Mouse (Mus musculus): ENCODE results near the gene Nfkb1. TPM values are rescaled to one million over a fixed set of nuclear protein-coding genes. Genes with fewer than 3 reads are reported as not detected.

Nfkb1 gene
- 10.6 and 12.3 TPM in 2 replicates for polyA plus RNA-seq (2014; fragmentation: Nextera tagmentation; extraction: Ambion mirVana)

DNA sequence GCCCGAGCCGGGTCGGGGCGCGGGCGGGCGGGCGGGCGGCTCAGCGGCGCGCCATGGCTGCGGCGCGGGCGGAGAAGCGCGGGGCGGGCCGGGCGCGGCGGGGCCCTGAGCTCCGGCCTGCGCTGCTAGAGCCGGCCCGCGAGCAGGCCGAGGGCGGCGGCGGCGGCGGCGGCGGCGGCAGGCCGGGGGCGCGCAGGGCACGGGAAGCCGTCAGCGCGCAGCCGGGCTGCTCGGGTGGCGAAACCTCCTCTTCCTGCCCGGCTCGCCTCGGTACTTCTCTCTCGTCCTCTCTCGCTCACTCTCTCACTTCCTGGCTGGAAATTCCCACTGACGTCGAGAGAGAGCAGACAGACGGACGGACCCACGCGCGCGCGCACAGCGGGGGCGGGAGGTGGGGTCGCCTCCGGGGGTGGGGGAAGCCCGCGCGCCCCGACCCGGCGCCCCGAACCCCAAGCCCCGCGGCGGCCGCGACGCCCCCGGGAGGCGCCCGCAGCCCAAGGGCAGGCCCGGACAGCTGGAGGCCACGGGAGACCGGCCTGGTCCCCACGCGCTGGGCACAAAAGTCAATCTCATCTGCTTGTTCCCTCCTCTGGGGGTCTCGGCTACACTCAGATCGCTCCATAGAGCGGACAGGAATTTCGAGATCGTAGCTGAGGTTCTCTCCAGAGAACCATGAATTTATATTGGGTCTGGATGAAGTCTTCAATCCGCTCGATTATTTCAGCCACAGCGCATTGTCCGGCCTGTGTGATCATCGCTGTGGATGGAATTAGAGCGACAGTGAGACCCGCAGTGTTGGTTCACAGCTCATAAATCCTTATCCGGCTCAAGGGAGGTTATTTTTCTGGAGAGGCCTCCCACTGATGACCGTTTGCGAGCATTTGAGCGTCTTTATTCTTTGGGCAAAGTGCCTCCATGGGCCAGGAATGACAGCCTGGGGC lies at the start of gene Nfkb1:
TSS of gene Nfkb1 (minus strand) at position 357 of the 941 bp plus-strand sequence.
- no peaks in the 10 kb centered on the region for H3K36me3 ChIP-seq (ENCODE audit: control insufficient read depth, insufficient read depth, low read length)
- peak within 1 kb of the TSS; percentile 76 for H3K4me2 ChIP-seq (replicated peaks; ENCODE audit: low read depth, low read length)
- WGBS, result under 1% methylated on average over 55 of the region's 102 CpGs
- no peaks in the 10 kb centered on the region for H3K9me3 ChIP-seq (ENCODE audit: control insufficient read depth, low read length)
- DNase-seq (ENCODE audit: low spot score) (peak; percentile 72), ATAC-seq (ENCODE audit: low FRiP score) (peak; percentile 88)
- H3K27me3 ChIP-seq (ENCODE audit: control insufficient read depth, insufficient read depth, low read length), result no peaks in the 10 kb centered on the region
- peak within 1 kb of the TSS; percentile 74 for H3K4me3 ChIP-seq (ENCODE audit: low read depth, low read length)
- peak within 1 kb of the TSS; percentile 96 for H3K9ac ChIP-seq (ENCODE audit: low read depth, low read length)
- no peaks in the 10 kb centered on the region; the same call in 1 of the 2 replicates for H3K4me1 ChIP-seq (replicated peaks; ENCODE audit: control insufficient read depth, insufficient read depth, low read length)
- H3K27ac ChIP-seq (ENCODE audit: low read depth, low read length), result peak within 1 kb of the TSS; percentile 89

- H3K9ac ChIP-seq (ENCODE audit: low read depth, low read length), result no peak overlapping the region
- no peak overlapping the region for H3K4me3 ChIP-seq (ENCODE audit: low read depth, low read length)
- no peak overlapping the region for H3K27ac ChIP-seq (ENCODE audit: low read depth, low read length)
- no peaks in the 10 kb centered on the region for H3K27me3 ChIP-seq (ENCODE audit: control insufficient read depth, insufficient read depth, low read length)
- WGBS, result 93% methylated on average over 8 of the region's 8 CpGs
- ATAC-seq (ENCODE audit: low FRiP score) (no peak), DNase-seq (ENCODE audit: low spot score) (no peak)
- H3K4me2 ChIP-seq (replicated peaks; ENCODE audit: low read depth, low read length), result no peak overlapping the region
- no peaks in the 10 kb centered on the region for H3K36me3 ChIP-seq (ENCODE audit: control insufficient read depth, insufficient read depth, low read length)
- H3K4me1 ChIP-seq (replicated peaks; ENCODE audit: control insufficient read depth, insufficient read depth, low read length), result no peaks in the 10 kb centered on the region
- H3K9me3 ChIP-seq (ENCODE audit: control insufficient read depth, low read length), result no peaks in the 10 kb centered on the region
Measured at GRCm38 (mm10) chr3:135740711-135741110, 49.4 kb upstream of the Nfkb1 start.

DNA sequence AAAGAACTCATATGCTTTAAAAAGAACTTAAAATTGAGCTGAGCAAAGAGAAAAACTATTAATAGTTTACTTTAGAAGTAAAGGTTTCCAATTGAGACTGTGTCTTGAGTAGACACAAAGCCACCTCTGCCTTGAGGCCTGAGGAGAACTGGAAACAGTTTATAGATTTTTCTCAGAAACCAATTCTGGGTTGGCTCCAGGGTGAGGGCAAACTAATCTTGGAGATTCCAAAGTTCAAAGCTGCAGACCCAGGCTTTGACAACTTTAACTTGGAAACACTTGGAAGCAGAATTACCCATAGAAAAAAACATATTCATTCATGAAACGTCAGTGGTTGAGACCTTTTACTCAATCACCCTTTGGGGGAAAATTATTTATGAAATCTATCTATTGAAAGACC lies 43.4 kb upstream of the Nfkb1 start:
- ATAC-seq (ENCODE audit: low FRiP score), result no peak
- WGBS, result 77% methylated on average over 1 of the region's 1 CpGs

GRCm38 (mm10) chr3:135732747-135733445 lies 41.5 kb upstream of the Nfkb1 start:
- Histone ChIP-seq H3K4me1 (replicated peaks; ENCODE audit: control insufficient read depth, insufficient read depth, low read length) (0 out of 2 replicates have a peak, but pooled peaks cover 3% of the 10 kb centered on the region), H3K4me2 (replicated peaks; ENCODE audit: low read depth, low read length) (no peak overlapping the region), H3K9ac (ENCODE audit: low read depth, low read length) (no peak overlapping the region), H3K27ac (ENCODE audit: low read depth, low read length) (no peak overlapping the region), H3K27me3 (ENCODE audit: control insufficient read depth, insufficient read depth, low read length) (no peaks in the 10 kb centered on the region), H3K36me3 (ENCODE audit: control insufficient read depth, insufficient read depth, low read length) (no peaks in the 10 kb centered on the region), H3K9me3 (ENCODE audit: control insufficient read depth, low read length) (no peaks in the 10 kb centered on the region), H3K4me3 (ENCODE audit: low read depth, low read length) (no peak overlapping the region)
- DNase-seq (ENCODE audit: low spot score) (no peak), ATAC-seq (ENCODE audit: low FRiP score) (no peak)
- 91% methylated on average over 10 of the region's 10 CpGs for WGBS

More for the DNA sequence above, 43.4 kb upstream of the Nfkb1 start:
- DNase-seq (ENCODE audit: low spot score), result no peak
- Histone ChIP-seq H3K4me3 (ENCODE audit: low read depth, low read length) (no peak overlapping the region), H3K4me2 (replicated peaks; ENCODE audit: low read depth, low read length) (no peak overlapping the region), H3K9me3 (ENCODE audit: control insufficient read depth, low read length) (no peaks in the 10 kb centered on the region), H3K27ac (ENCODE audit: low read depth, low read length) (no peak overlapping the region), H3K27me3 (ENCODE audit: control insufficient read depth, insufficient read depth, low read length) (no peaks in the 10 kb centered on the region), H3K36me3 (ENCODE audit: control insufficient read depth, insufficient read depth, low read length) (no peaks in the 10 kb centered on the region), H3K9ac (ENCODE audit: low read depth, low read length) (no peak overlapping the region), H3K4me1 (replicated peaks; ENCODE audit: control insufficient read depth, insufficient read depth, low read length) (0 out of 2 replicates have a peak, but pooled peaks cover 3% of the 10 kb centered on the region)

GRCm38 (mm10) chr3:135731292-135732047 lies 40.1 kb upstream of the Nfkb1 start:
- 0 out of 2 replicates have a peak, but pooled peaks cover 3% of the 10 kb centered on the region for H3K4me1 ChIP-seq (replicated peaks; ENCODE audit: control insufficient read depth, insufficient read depth, low read length)
- no peak overlapping the region for H3K4me3 ChIP-seq (ENCODE audit: low read depth, low read length)
- no peak overlapping the region for H3K9ac ChIP-seq (ENCODE audit: low read depth, low read length)
- 39% methylated on average over 17 of the region's 17 CpGs for WGBS
- H3K27ac ChIP-seq (ENCODE audit: low read depth, low read length), result no peak overlapping the region
- ATAC-seq (ENCODE audit: low FRiP score) (peak; percentile 84), DNase-seq (ENCODE audit: low spot score) (peak; percentile 97)
- H3K36me3 ChIP-seq (ENCODE audit: control insufficient read depth, insufficient read depth, low read length), result no peaks in the 10 kb centered on the region
- no peak overlapping the region for H3K4me2 ChIP-seq (replicated peaks; ENCODE audit: low read depth, low read length)
- no peaks in the 10 kb centered on the region for H3K9me3 ChIP-seq (ENCODE audit: control insufficient read depth, low read length)
- no peaks in the 10 kb centered on the region for H3K27me3 ChIP-seq (ENCODE audit: control insufficient read depth, insufficient read depth, low read length)

DNA sequence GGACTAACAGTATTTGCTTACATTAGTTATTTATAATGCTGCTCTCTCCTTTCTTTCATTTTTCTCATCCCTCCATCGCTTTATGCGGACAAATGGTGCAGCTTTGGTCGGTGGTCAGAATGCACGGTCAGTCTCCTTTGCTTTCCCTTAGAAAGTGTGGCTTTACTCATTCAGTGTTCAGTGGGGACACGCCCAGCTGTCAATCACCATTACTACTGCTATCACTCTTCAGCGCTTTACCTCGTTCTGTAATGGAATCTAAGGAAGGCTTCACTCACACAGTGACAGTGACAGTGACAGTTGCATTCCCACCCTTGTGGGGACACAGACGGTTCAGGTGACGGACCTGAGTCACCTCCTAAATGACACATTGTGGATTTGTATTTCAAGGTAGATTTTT lies 39.4 kb upstream of the Nfkb1 start:
- Histone ChIP-seq H3K4me3 (ENCODE audit: low read depth, low read length) (no peak overlapping the region), H3K9me3 (ENCODE audit: control insufficient read depth, low read length) (no peaks in the 10 kb centered on the region), H3K4me2 (replicated peaks; ENCODE audit: low read depth, low read length) (no peak overlapping the region), H3K9ac (ENCODE audit: low read depth, low read length) (no peak overlapping the region), H3K27me3 (ENCODE audit: control insufficient read depth, insufficient read depth, low read length) (no peaks in the 10 kb centered on the region), H3K27ac (ENCODE audit: low read depth, low read length) (no peak overlapping the region), H3K36me3 (ENCODE audit: control insufficient read depth, insufficient read depth, low read length) (no peaks in the 10 kb centered on the region), H3K4me1 (replicated peaks; ENCODE audit: control insufficient read depth, insufficient read depth, low read length) (0 out of 2 replicates have a peak, but pooled peaks cover 3% of the 10 kb centered on the region)
- DNase-seq (ENCODE audit: low spot score), result peak; percentile 36
- ATAC-seq (ENCODE audit: low FRiP score), result peak; percentile 82
- 45% methylated on average over 9 of the region's 9 CpGs for WGBS

- ATAC-seq (ENCODE audit: low FRiP score) (no peak), DNase-seq (ENCODE audit: low spot score) (no peak)
- Histone ChIP-seq H3K27me3 (ENCODE audit: control insufficient read depth, insufficient read depth, low read length) (no peaks in the 10 kb centered on the region), H3K4me1 (replicated peaks; ENCODE audit: control insufficient read depth, insufficient read depth, low read length) (0 out of 2 replicates have a peak, but pooled peaks cover 3% of the 10 kb centered on the region), H3K4me3 (ENCODE audit: low read depth, low read length) (no peak overlapping the region), H3K36me3 (ENCODE audit: control insufficient read depth, insufficient read depth, low read length) (no peaks in the 10 kb centered on the region), H3K27ac (ENCODE audit: low read depth, low read length) (no peak overlapping the region), H3K4me2 (replicated peaks; ENCODE audit: low read depth, low read length) (no peak overlapping the region), H3K9me3 (ENCODE audit: control insufficient read depth, low read length) (no peaks in the 10 kb centered on the region), H3K9ac (ENCODE audit: low read depth, low read length) (no peak overlapping the region)
- WGBS, result 82% methylated on average over 5 of the region's 5 CpGs
Measured at GRCm38 (mm10) chr3:135729575-135729974, 38.2 kb upstream of the Nfkb1 start.

GRCm38 (mm10) chr3:135728900-135729299 lies 37.6 kb upstream of the Nfkb1 start:
- DNase-seq (ENCODE audit: low spot score) (no peak), ATAC-seq (ENCODE audit: low FRiP score) (no peak)
- Histone ChIP-seq H3K27ac (ENCODE audit: low read depth, low read length) (no peak overlapping the region), H3K4me3 (ENCODE audit: low read depth, low read length) (no peak overlapping the region), H3K27me3 (ENCODE audit: control insufficient read depth, insufficient read depth, low read length) (no peaks in the 10 kb centered on the region), H3K4me1 (replicated peaks; ENCODE audit: control insufficient read depth, insufficient read depth, low read length) (0 out of 2 replicates have a peak, but pooled peaks cover 3% of the 10 kb centered on the region), H3K4me2 (replicated peaks; ENCODE audit: low read depth, low read length) (no peak overlapping the region), H3K9me3 (ENCODE audit: control insufficient read depth, low read length) (no peaks in the 10 kb centered on the region), H3K36me3 (ENCODE audit: control insufficient read depth, insufficient read depth, low read length) (no peaks in the 10 kb centered on the region), H3K9ac (ENCODE audit: low read depth, low read length) (no peak overlapping the region)
- 77% methylated on average over 6 of the region's 6 CpGs for WGBS

Measured in hindbrain, embryonic 11.5 days (tissue).